Mouse (Mus musculus) MEL (cell line): ENCODE data around the gene Vstm4. TPM values are rescaled to one million over a fixed set of nuclear protein-coding genes. Genes with fewer than 3 reads are reported as not detected.

Experiments used
- DNase-seq: peaks from one replicate; pipeline ENCODE4 v3.0.0; 2011; ENCODE audit warnings: low read depth, low spot score
- H3K27ac ChIP-seq: 2 replicates; pipeline ENCODE4 v1.5.1; 2012; ENCODE audit warnings: low read depth, mild to moderate bottlenecking, control low read depth, low read length, moderate library complexity; ENCODE audit not compliant: control insufficient read depth
- H3K27me3 ChIP-seq, 2 experiments: fragments of 150-350 bp in 1 of 2; sonication (generic) in 1 of 2; 2 replicates each; pipeline ENCODE4 v1.6.1; 2012; ENCODE audit warnings: low read length in 2 of 2, mild to moderate bottlenecking in 2 of 2, improper control_type of control experiment in 1 of 2, moderate library complexity in 1 of 2; ENCODE audit not compliant: insufficient read depth in 2 of 2, control insufficient read depth in 1 of 2
- H3K36me3 ChIP-seq, 2 experiments: 2 replicates each; pipeline ENCODE4 v1.6.1; 2012 to 2014; ENCODE audit warnings: low read length in 2 of 2, improper control_type of control experiment in 1 of 2, inconsistent platforms in 1 of 2, mild to moderate bottlenecking in 1 of 2; ENCODE audit not compliant: insufficient read depth in 2 of 2, control insufficient read depth in 1 of 2
- H3K4me1 ChIP-seq, 2 experiments: fragments of 150-350 bp in 1 of 2; sonication (generic) in 1 of 2; 2 replicates each; pipeline ENCODE4 v1.6.1; 2012; ENCODE audit warnings: low read length in 2 of 2, improper control_type of control experiment in 1 of 2, mild to moderate bottlenecking in 1 of 2; ENCODE audit not compliant: insufficient read depth in 2 of 2, control insufficient read depth in 1 of 2
- H3K4me3 ChIP-seq, 2 experiments: fragments of 150-350 bp in 1 of 2; sonication (generic) in 1 of 2; 2 replicates each; pipeline ENCODE4 v1.5.1; 2012; ENCODE audit warnings: low read depth in 2 of 2, low read length in 2 of 2, mild to moderate bottlenecking in 2 of 2, moderate library complexity in 2 of 2, control low read depth in 1 of 2, improper control_type of control experiment in 1 of 2; ENCODE audit not compliant: control insufficient read depth in 1 of 2, insufficient read depth in 1 of 2
- H3K79me2 ChIP-seq: 2 replicates; pipeline ENCODE4 v1.6.1; 2012; ENCODE audit warnings: mild to moderate bottlenecking, low read length, moderate library complexity; ENCODE audit not compliant: control insufficient read depth, poor library complexity, insufficient read depth
- H3K9ac ChIP-seq: 2 replicates; pipeline ENCODE4 v1.6.1; 2012; ENCODE audit warnings: low read depth, mild to moderate bottlenecking, control low read depth, low read length, moderate library complexity; ENCODE audit not compliant: control insufficient read depth, poor library complexity, severe bottlenecking
- H3K9me3 ChIP-seq: fragments of 150-350 bp; sonication (generic); replicated peaks from 2 replicates; pipeline ENCODE4 v1.6.1; 2012; ENCODE audit warnings: mild to moderate bottlenecking, low read length, improper control_type of control experiment, moderate library complexity; ENCODE audit not compliant: insufficient read depth
- BHLHE40 ChIP-seq: IDR thresholded peaks from 2 replicates; pipeline ENCODE4 v1.6.1; 2012; ENCODE audit warnings: low read depth, mild to moderate bottlenecking, inconsistent platforms, low read length, improper control_type of control experiment, borderline replicate concordance
- CHD1 ChIP-seq: IDR thresholded peaks from 2 replicates; pipeline ENCODE4 v1.6.1; 2012; ENCODE audit warnings: low read depth, mild to moderate bottlenecking, inconsistent platforms, low read length, improper control_type of control experiment
- CTCF ChIP-seq, 3 experiments: IDR thresholded peaks in 2 of 3; conservative IDR thresholded peaks in 1 of 3; 2 replicates each; pipeline ENCODE4 v1.5.1; 2011 to 2012; ENCODE audit warnings: low read length in 3 of 3, low read depth in 2 of 3, mild to moderate bottlenecking in 2 of 3, improper control_type of control experiment in 1 of 3, inconsistent platforms in 1 of 3, mixed read lengths in 1 of 3, moderate library complexity in 1 of 3; ENCODE audit not compliant: control insufficient read depth in 1 of 3, insufficient read depth in 1 of 3, poor library complexity in 1 of 3, severe bottlenecking in 1 of 3
- EP300 ChIP-seq, 2 experiments: IDR thresholded peaks; 2 replicates each; pipeline ENCODE4 v1.6.1; 2011; ENCODE audit warnings: improper control_type of control experiment in 2 of 2, low read length in 2 of 2, low read depth in 1 of 2, mild to moderate bottlenecking in 1 of 2
- GABPA ChIP-seq: IDR thresholded peaks from 2 replicates; pipeline ENCODE4 v1.6.1; 2012; ENCODE audit warnings: low read depth, mild to moderate bottlenecking, inconsistent platforms, low read length, improper control_type of control experiment, moderate library complexity
- GATA1 ChIP-seq: IDR thresholded peaks from 2 replicates; pipeline ENCODE4 v1.6.1; 2011; ENCODE audit warnings: low read depth, low read length, improper control_type of control experiment
- HCFC1 ChIP-seq: IDR thresholded peaks from 2 replicates; pipeline ENCODE4 v1.6.1; 2012; ENCODE audit warnings: low read depth, mild to moderate bottlenecking, inconsistent platforms, low read length, improper control_type of control experiment, moderate library complexity
- KAT2A ChIP-seq: conservative IDR thresholded peaks from 2 replicates; pipeline ENCODE4 v1.6.1; 2012; ENCODE audit warnings: low read depth, low read length, improper control_type of control experiment, inconsistent platforms
- MAZ ChIP-seq: IDR thresholded peaks from 2 replicates; pipeline ENCODE4 v1.6.1; 2012; ENCODE audit warnings: low read depth, mild to moderate bottlenecking, inconsistent platforms, low read length, improper control_type of control experiment
- MEF2A ChIP-seq: IDR thresholded peaks from 2 replicates; pipeline ENCODE4 v1.6.1; 2014; ENCODE audit warnings: low read depth, mild to moderate bottlenecking, inconsistent platforms, low read length, improper control_type of control experiment; ENCODE audit not compliant: poor library complexity, insufficient replicate concordance, severe bottlenecking; ENCODE audit errors: extremely low read depth
- MYC ChIP-seq: IDR thresholded peaks from 2 replicates; pipeline ENCODE4 v1.6.1; 2011; ENCODE audit warnings: low read depth, mild to moderate bottlenecking, low read length, improper control_type of control experiment, moderate library complexity
- NELFE ChIP-seq: IDR thresholded peaks from 2 replicates; pipeline ENCODE4 v1.6.1; 2011; ENCODE audit warnings: low read depth, low read length, improper control_type of control experiment
- POLR2AphosphoS2 ChIP-seq: IDR thresholded peaks from 2 replicates; pipeline ENCODE4 v1.6.1; 2011; ENCODE audit warnings: low read length, improper control_type of control experiment
- POLR2AphosphoS5 ChIP-seq: IDR thresholded peaks from 2 replicates; pipeline ENCODE4 v1.6.1; 2012; ENCODE audit warnings: low read depth, borderline replicate concordance, mild to moderate bottlenecking, inconsistent platforms, low read length, moderate library complexity, mixed read lengths
- RAD21 ChIP-seq: IDR thresholded peaks from 2 replicates; pipeline ENCODE4 v1.6.1; 2011; ENCODE audit warnings: mild to moderate bottlenecking, low read depth, low read length, improper control_type of control experiment
- RCOR1 ChIP-seq: IDR thresholded peaks from 2 replicates; pipeline ENCODE4 v1.6.1; 2012; ENCODE audit warnings: low read depth, mild to moderate bottlenecking, inconsistent platforms, low read length, improper control_type of control experiment
- SIN3A ChIP-seq: IDR thresholded peaks from 2 replicates; pipeline ENCODE4 v1.6.1; 2012; ENCODE audit warnings: low read length, improper control_type of control experiment, inconsistent platforms
- SMC3 ChIP-seq: IDR thresholded peaks from 2 replicates; pipeline ENCODE4 v1.6.1; 2011; ENCODE audit warnings: low read depth, low read length, improper control_type of control experiment
- UBTF ChIP-seq: IDR thresholded peaks from 2 replicates; pipeline ENCODE4 v1.6.1; 2012; ENCODE audit warnings: low read depth, mild to moderate bottlenecking, inconsistent platforms, low read length, improper control_type of control experiment, moderate library complexity, borderline replicate concordance; ENCODE audit not compliant: insufficient read depth
- USF1 ChIP-seq: IDR thresholded peaks from 2 replicates; pipeline ENCODE4 v1.6.1; 2014; ENCODE audit warnings: low read depth, mild to moderate bottlenecking, inconsistent platforms, low read length, improper control_type of control experiment, moderate library complexity
- ZC3H11A ChIP-seq: IDR thresholded peaks from 2 replicates; pipeline ENCODE4 v1.6.1; 2012; ENCODE audit warnings: low read depth, mild to moderate bottlenecking, inconsistent platforms, low read length, improper control_type of control experiment
- polyA plus RNA-seq, 2 experiments: library from polyadenylated mRNA; stranded (reverse) in 1 of 2; unstranded in 1 of 2; fragments of >175 nt in 1 of 2; fragments of >200 nt in 1 of 2; gene quantifications; 2 replicates each; pipeline versions ENCODE4 v1.2.1 to v1.2.4; 2012; ENCODE audit warnings: low replicate concordance in 2 of 2, low read depth in 1 of 2; ENCODE audit not compliant: insufficient read length in 2 of 2, insufficient read depth in 1 of 2, missing spikeins in 1 of 2
- total RNA-seq: library from RNA; depleted of rRNA; stranded (reverse); fragments of 300-350 nt; gene quantifications from 2 replicates; pipeline ENCODE4 v1.2.3, GENCODE M21; 2012

The Vstm4 gene
- total and polyA plus RNA-seq, 3 experiments = not detected

GRCm38 (mm10) chr14:32958671-32959070 is 102.1 kb downstream of the Vstm4 start:
- no peaks in the 10 kb centered on the region for H3K9me3 ChIP-seq
- H3K4me1 ChIP-seq = no peaks in the 10 kb centered on the region
- DNase-seq = no peak
- TF ChIP-seq UBTF (no peak), BHLHE40 (no peak)
- H3K36me3 ChIP-seq = no peaks in the 10 kb centered on the region
- H3K27me3 ChIP-seq = no peaks in the 10 kb centered on the region
- H3K9ac ChIP-seq = no peak overlapping the region
- no peak overlapping the region for H3K4me3 ChIP-seq
- H3K79me2 ChIP-seq = no peaks in the 10 kb centered on the region
- no peak overlapping the region for H3K27ac ChIP-seq

- H3K36me3 ChIP-seq = no peaks in the 10 kb centered on the region
- no peak overlapping the region for H3K4me3 ChIP-seq
- no peaks in the 10 kb centered on the region for H3K4me1 ChIP-seq
- DNase-seq = peak; percentile 63
- no peak overlapping the region for H3K9ac ChIP-seq
- TF ChIP-seq MAZ (no peak), POLR2AphosphoS2 (no peak), CHD1 (no peak), POLR2AphosphoS5 (no peak), KAT2A (no peak), MEF2A (no peak), GABPA (no peak), EP300 (IDR thresholded peaks at IDR 0.05; ENCODE audit: low read depth in 1 of 2, low read length in 2 of 2) (no peak), UBTF (no peak), MYC (no peak), SIN3A (no peak), CTCF (IDR thresholded peaks at IDR 0.05 in 2 of 3, conservative IDR thresholded peaks at IDR 0.05 in 1 of 3; ENCODE audit: control insufficient read depth in 1 of 3, insufficient read depth in 1 of 3, low read depth in 2 of 3, low read length in 3 of 3, poor library complexity in 1 of 3, severe bottlenecking in 1 of 3) (peak; percentile 70 to 85 (median 77)), USF1 (no peak), NELFE (no peak), RCOR1 (no peak), GATA1 (no peak), RAD21 (peak; percentile 44), HCFC1 (no peak), SMC3 (peak; percentile 54), ZC3H11A (0 out of 2 replicates have a peak, but pooled peaks have one; percentile 20)
- H3K79me2 ChIP-seq = no peaks in the 10 kb centered on the region
- H3K27ac ChIP-seq = no peak overlapping the region
- no peaks in the 10 kb centered on the region for H3K9me3 ChIP-seq
- no peaks in the 10 kb centered on the region for H3K27me3 ChIP-seq
Measured at GRCm38 (mm10) chr14:32960481-32960880, 103.9 kb downstream of the Vstm4 start.
